In the genomic region with DNA sequence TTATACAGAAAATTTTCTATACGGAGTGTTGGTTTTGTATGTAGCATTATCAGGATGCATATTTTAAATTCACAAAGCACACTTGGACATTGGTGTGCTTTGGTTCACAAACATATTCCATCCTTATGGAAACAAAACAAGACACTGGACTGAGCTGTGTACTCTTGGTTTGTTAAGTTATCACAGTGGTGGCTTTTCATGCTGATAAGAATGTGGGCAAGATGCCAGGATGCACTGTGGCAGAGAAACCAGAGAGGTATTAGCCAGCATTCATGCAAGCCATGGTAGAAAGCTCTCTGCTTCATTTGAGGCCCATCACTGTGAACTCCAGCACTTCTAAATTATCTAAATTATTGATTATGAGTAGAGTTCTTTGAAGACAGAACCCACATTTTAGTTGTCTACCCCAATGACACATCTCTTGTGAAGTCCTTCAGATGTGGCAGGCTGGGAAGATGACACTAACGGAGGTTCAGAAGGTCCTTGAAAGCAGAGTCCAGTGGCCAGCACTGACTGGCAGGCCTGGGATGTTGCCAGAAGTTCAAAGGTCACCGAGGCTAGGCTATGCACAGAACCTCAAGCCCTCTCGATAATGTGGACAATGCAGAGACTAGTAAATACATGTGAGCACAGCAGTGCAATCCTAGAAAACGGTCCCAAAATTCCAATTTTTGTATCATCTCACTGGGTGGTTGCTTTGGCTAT, we compare ENCODE assay signal across 17 mouse cellular contexts.
DNase-seq lines count a peak whose midpoint lies in the region; ATAC-seq lines count a peak whose summit lies in the region.
"Had no signal": no experiment of that assay in that cellular context is flagged by ENCODE, and none has a peak within 500 bp of the region (broad histone marks: within the 10 kb centered on the region; RNA-seq: fewer than 3 reads in every experiment).

No protein-coding gene starts in this region.

- ATAC-seq in cerebellum, adult (ENCODE audit: insufficient number of reproducible peaks, low FRiP score, low TSS enrichment): no peak; the same call in 1 of the 2 replicates
- ATAC-seq: forebrain, embryonic 15.5 days had no signal

- peak; percentile 27 to 43 for DNase-seq in cerebellum, postnatal 10 days
- DNase-seq in kidney, adult 9 months: peak; percentile 36
- no peak for DNase-seq in kidney, postnatal 4 days
- DNase-seq in testis, postnatal 10 days (ENCODE audit: low spot score): peak; percentile 43
- no peak for DNase-seq in testis, postnatal 14 days (ENCODE audit: low spot score)
- DNase-seq in urinary bladder, adult 2 months (ENCODE audit: low spot score): no peak
- DNase-seq in right cerebral cortex, postnatal 25 days: no peak
- DNase-seq: cerebellum, adult 9-10 months; gastrocnemius, postnatal 25 days; heart, postnatal 10 days; kidney, postnatal 10 days; liver, embryonic 13.5 days; right cerebral cortex, adult 18-20 months; thymus, adult 18-20 months; thymus, postnatal 4 days had no signal

Comparison
In these comparisons a context has a peak if more than half of its experiments do, and no peak if none do; other contexts are left out.
1. DNase-seq: peak in cerebellum, postnatal 10 days (2 of 2), kidney, adult 9 months (single experiment) and testis, postnatal 10 days (single experiment); none in kidney, postnatal 4 days (0 of 2), testis, postnatal 14 days (single experiment), urinary bladder, adult 2 months (single experiment) and right cerebral cortex, postnatal 25 days (single experiment).